Mouse (Mus musculus) stomach, postnatal 0 days (tissue): ENCODE results near the gene Parp16.

Experiments used
- CTCF ChIP-seq: IDR thresholded peaks from 2 replicates; pipeline ENCODE4 v1.5.1; 2016; ENCODE audit warnings: antibody characterized with exemption, low read depth, mild to moderate bottlenecking, moderate library complexity
- EP300 ChIP-seq: optimal IDR thresholded peaks from 2 replicates; pipeline ENCODE3; 2016; ENCODE audit warnings: antibody characterized with exemption

DNA sequence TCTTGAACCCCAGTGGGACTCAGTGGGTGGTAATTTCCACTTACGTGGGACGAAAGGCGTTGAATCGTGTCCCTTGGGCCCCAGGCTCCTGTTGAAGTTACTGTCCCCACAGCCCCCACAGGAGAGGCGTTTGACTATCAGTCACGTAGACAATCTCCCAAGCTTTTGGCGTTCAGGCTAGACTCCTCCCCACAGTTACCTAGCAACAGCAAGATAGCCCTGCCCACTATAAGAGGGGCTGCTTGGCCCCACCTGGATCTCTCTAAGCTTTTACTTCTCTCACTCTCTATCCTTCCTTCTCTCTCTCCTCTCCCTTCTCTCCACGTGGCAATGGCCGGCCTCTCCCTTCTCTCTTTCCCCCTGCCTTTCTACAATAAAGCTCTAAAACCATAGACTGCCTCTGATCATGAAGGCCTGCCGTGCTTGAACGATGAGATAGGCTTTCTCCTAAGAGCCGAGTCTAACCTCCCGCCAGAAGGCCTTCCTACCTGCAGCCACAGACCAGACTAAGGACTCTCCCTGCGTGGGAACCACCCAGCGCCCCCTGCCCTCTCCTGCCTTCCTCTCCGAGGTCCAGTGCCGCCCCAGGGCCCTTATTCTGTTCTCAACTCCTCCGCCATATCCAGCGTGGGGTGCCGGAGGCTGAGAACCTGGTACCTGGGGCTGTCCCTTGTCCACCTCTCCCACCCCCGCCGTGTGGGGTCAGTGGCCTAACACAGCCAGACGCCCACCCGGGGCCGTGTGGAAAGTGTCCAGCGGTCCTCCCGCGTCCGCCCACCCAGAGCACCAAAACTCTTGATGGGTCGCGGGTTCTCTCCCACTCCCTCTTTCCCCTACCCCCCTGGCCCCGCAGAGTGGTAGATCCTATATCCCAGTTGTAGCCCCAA is 13.4 kb downstream of the Parp16 start:
- TF ChIP-seq CTCF (no peak), EP300 (no peak)
